Mouse (Mus musculus) mesoderm, embryonic 11.5 days (tissue): ENCODE measurements at regions not wholly inside any gene's neighbourhood (a gene's known extent, or its start where the extent isn't known, plus 50 kb on each side); places are given as distances from the start of the nearest gene placed in this dataset.
A peak's percentile ranks its signal among the peaks of the same experiment; 100 is the strongest.

Experiments
- DNase-seq: peaks from one replicate; pipeline ENCODE4 v3.0.0-alpha.2; 2012; ENCODE audit warnings: low read depth, low spot score

- no peak for DNase-seq
Measured at GRCm38 (mm10) chr16:82335670-82336069, 492.5 kb upstream of the Gm21833 start.

GRCm38 (mm10) chr16:82360070-82360469 is 468.1 kb upstream of the Gm21833 start:
- peak; percentile 5 for DNase-seq
